Mouse (Mus musculus) heart, embryonic 12.5 days (tissue): ENCODE measurements around the gene Gm5890. TPM values are rescaled to one million over a fixed set of nuclear protein-coding genes. Genes with fewer than 3 reads are reported as not detected.
"Not testable (repeated sequence)": the region's sequence is repeated elsewhere in the genome, so short reads cannot be mapped to it uniquely, and the experiment has no call there.

ENCODE experiments used
- ATAC-seq: fragments of 200-750 bp; cut with Nextera tagmentation; 2 replicates; pipeline ENCODE4 v1.8.0; 2017; ENCODE audit warnings: moderate TSS enrichment, moderate library complexity; ENCODE audit not compliant: insufficient number of reproducible peaks, low FRiP score
- H3K27ac ChIP-seq: fragments of 300-500 bp; sonication (generic); 2 replicates; pipeline ENCODE4 v1.5.1; 2016; ENCODE audit warnings: mild to moderate bottlenecking, moderate library complexity; ENCODE audit not compliant: poor library complexity, severe bottlenecking
- H3K27me3 ChIP-seq: fragments of 300-500 bp; sonication (generic); replicated peaks from 2 replicates; pipeline ENCODE4 v1.6.1; 2016; ENCODE audit warnings: mild to moderate bottlenecking, moderate library complexity
- H3K36me3 ChIP-seq: fragments of 300-500 bp; sonication (generic); 2 replicates; pipeline ENCODE4 v1.6.1; 2016; ENCODE audit warnings: mild to moderate bottlenecking, moderate library complexity
- H3K4me1 ChIP-seq: fragments of 300-500 bp; sonication (generic); replicated peaks from 2 replicates; pipeline ENCODE4 v1.6.1; 2016; ENCODE audit warnings: mild to moderate bottlenecking
- H3K4me2 ChIP-seq: fragments of 300-500 bp; sonication (generic); 2 replicates; pipeline ENCODE4 v1.6.1; 2016; ENCODE audit warnings: mild to moderate bottlenecking, moderate library complexity
- H3K4me3 ChIP-seq: fragments of 300-500 bp; sonication (generic); 2 replicates; pipeline ENCODE4 v1.5.1; 2016; ENCODE audit warnings: mild to moderate bottlenecking
- H3K9ac ChIP-seq: fragments of 300-500 bp; sonication (generic); 2 replicates; pipeline ENCODE4 v1.6.1; 2016; ENCODE audit warnings: mild to moderate bottlenecking, moderate library complexity
- H3K9me3 ChIP-seq: fragments of 300-500 bp; sonication (generic); replicated peaks from 2 replicates; pipeline ENCODE4 v1.6.1; 2016; ENCODE audit warnings: mild to moderate bottlenecking, moderate library complexity
- WGBS: fragments of 180-500 bp; shearing (Covaris S2); methylation state at CpG from one replicate; pipeline ENCODE4 v1.1.7; 2016; 5-methylcytosine and 5-hydroxymethylcytosine counted together
- polyA plus RNA-seq: library from polyadenylated mRNA; unstranded; fragments of >200 nt; fragmentation: Nextera tagmentation; extraction: Ambion mirVana; gene quantifications from 2 replicates; pipeline ENCODE4 v1.2.1, GENCODE M21; 2016

Gm5890 gene
- not detected in 2 replicates for polyA plus RNA-seq

GRCm38 (mm10) chr7:20262734-20263133 is at the start of gene Gm5890:
Gene Gm5890 (minus strand): TSS chr7:20262834.
- not testable (repeated sequence) for H3K9me3 ChIP-seq, H3K27me3 ChIP-seq, H3K4me2 ChIP-seq, H3K36me3 ChIP-seq, ATAC-seq, H3K4me1 ChIP-seq, H3K4me3 ChIP-seq, H3K9ac ChIP-seq, H3K27ac ChIP-seq
- WGBS: no CpG with 5 or more reads among the region's 3 CpGs

- no CpG with 5 or more reads among the region's 2 CpGs for WGBS
- not testable (repeated sequence) for ATAC-seq, H3K4me3 ChIP-seq, H3K36me3 ChIP-seq, H3K27me3 ChIP-seq, H3K9ac ChIP-seq, H3K27ac ChIP-seq, H3K9me3 ChIP-seq, H3K4me2 ChIP-seq, H3K4me1 ChIP-seq
Observed at GRCm38 (mm10) chr7:20233728-20234127, 28.9 kb downstream of the Gm5890 start, which contains the start of gene Gm4498. Gene Gm4498 (minus strand): TSS chr7:20233828.

Other genes with a start within 250 kb of the Gm5890 start
- not detected in 2 replicates for gene Vmn1r91, start 163.2 kb downstream of the Gm5890 start, polyA plus RNA-seq
- gene Gm16442, start 140.3 kb downstream of the Gm5890 start, polyA plus RNA-seq: not detected in 2 replicates
- not detected in 2 replicates for gene Vmn1r93, start 123.7 kb downstream of the Gm5890 start, polyA plus RNA-seq
- gene Vmn1r94, start 94.5 kb downstream of the Gm5890 start, polyA plus RNA-seq: not detected in 2 replicates
- not detected in 2 replicates for gene Vmn1r95, start 69.1 kb downstream of the Gm5890 start, polyA plus RNA-seq
- not detected in 2 replicates for gene Gm6164, start 57.2 kb downstream of the Gm5890 start, polyA plus RNA-seq
- not detected in 2 replicates for gene Gm4498, start 29.0 kb downstream of the Gm5890 start, polyA plus RNA-seq
- gene Gm4133, start 71.2 kb upstream of the Gm5890 start, polyA plus RNA-seq: not detected in 2 replicates
- gene Gm5728, start 112.6 kb upstream of the Gm5890 start, polyA plus RNA-seq: not detected in 2 replicates
- not detected in 2 replicates for gene Vmn1r100, start 155.1 kb upstream of the Gm5890 start, polyA plus RNA-seq
- not detected in 2 replicates for gene Vmn1r101, start 179.8 kb upstream of the Gm5890 start, polyA plus RNA-seq
- gene Gm10670, start 212.1 kb upstream of the Gm5890 start, polyA plus RNA-seq: not detected in 2 replicates
- gene Vmn1r103, start 247.7 kb upstream of the Gm5890 start, polyA plus RNA-seq: not detected in 2 replicates